Mouse (Mus musculus): ENCODE measurements around the gene Espl1. TPM values are rescaled to one million over a fixed set of nuclear protein-coding genes. Genes with fewer than 3 reads are reported as not detected.

Espl1 gene
- polyA plus RNA-seq, 1 experiment from 2014 or later, result 7.2 TPM

DNA sequence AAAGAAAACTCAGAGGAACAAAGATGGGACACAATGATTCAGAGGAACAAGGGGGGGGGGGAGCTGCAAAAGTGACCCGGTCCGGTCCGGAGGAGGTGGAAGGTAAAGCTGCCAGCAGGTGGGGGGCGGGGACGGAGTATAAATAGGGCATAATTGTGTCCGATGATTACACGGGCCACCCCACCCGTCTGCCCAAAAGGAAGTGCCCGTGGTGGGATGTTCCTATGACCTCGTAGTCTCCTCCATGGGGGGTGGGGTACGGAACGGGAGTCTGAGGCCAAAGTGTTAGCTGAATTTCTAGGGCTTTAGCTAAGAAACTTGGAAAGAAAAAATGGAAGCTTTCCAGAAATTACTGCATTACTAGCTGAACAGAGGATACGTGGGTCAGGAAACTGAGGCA is 73.9 kb downstream of the Espl1 start:
- peaks cover 47% of the 10 kb centered on the region for H3K27me3 ChIP-seq
- peaks cover 23% of the 10 kb centered on the region for H3K4me1 ChIP-seq (replicated peaks)
- no peak overlapping the region; the same call in 1 of the 2 replicates for H3K4me2 ChIP-seq
- no peak overlapping the region for H3K27ac ChIP-seq
- H3K36me3 ChIP-seq, result no peaks in the 10 kb centered on the region
- WGBS, result 11% methylated on average over 13 of the region's 13 CpGs
- H3K9ac ChIP-seq, result 0 out of 2 replicates have a peak overlapping the region, but pooled peaks have one; percentile 43
- no peaks in the 10 kb centered on the region for H3K9me3 ChIP-seq
- no peak for ATAC-seq (ENCODE audit: low FRiP score)
- no peak overlapping the region for H3K4me3 ChIP-seq

DNA sequence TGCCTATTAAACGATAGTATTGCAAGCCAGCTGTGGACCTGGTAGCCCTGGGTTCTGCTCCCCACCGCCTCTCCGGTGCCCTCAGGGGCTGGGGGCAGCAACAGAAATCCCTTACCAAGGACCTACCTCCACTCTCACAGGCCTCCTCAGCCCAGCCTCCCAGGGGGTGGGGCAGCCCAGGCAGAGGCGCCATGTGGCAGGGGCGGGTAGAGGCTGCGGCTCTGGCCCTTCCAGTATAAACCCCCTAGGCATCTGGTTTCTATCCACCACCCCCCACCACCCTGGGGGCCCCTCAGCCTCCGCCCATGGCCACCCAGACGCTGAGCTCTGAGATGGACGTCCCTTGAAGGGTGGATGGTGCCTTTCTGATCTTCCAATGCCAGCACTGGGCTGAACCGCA is 74.7 kb downstream of the Espl1 start:
- ATAC-seq (ENCODE audit: low FRiP score), result no peak
- Histone ChIP-seq H3K27me3 (peaks cover 41% of the 10 kb centered on the region), H3K9ac (peak overlapping the region; percentile 43; the same call in 1 of the 2 replicates), H3K4me3 (no peak overlapping the region), H3K36me3 (no peaks in the 10 kb centered on the region), H3K4me1 (replicated peaks) (peaks cover 23% of the 10 kb centered on the region), H3K4me2 (no peak overlapping the region), H3K9me3 (no peaks in the 10 kb centered on the region), H3K27ac (no peak overlapping the region)
- 9% methylated on average over 10 of the region's 10 CpGs for WGBS

Other genes starting within 250 kb of the Espl1 start
- 82.3 and 82.9 TPM in 2 replicates for gene Eif4b, start 222.5 kb upstream of the Espl1 start, polyA plus RNA-seq (2015; fragmentation: Nextera tagmentation; extraction: Ambion mirVana)
- 8.3 and 9.3 TPM in 2 replicates for gene Tns2, start 195.9 kb upstream of the Espl1 start, polyA plus RNA-seq (2015; fragmentation: Nextera tagmentation; extraction: Ambion mirVana)
- gene Spryd3, start 160.0 kb upstream of the Espl1 start, polyA plus RNA-seq (2015; fragmentation: Nextera tagmentation; extraction: Ambion mirVana), result 50.8 and 57.4 TPM in 2 replicates
- 0.49 and 1.2 TPM in 2 replicates for gene Igfbp6, start 151.9 kb upstream of the Espl1 start, polyA plus RNA-seq (2015; fragmentation: Nextera tagmentation; extraction: Ambion mirVana)
- 0.14 TPM in 1 of 2 replicates, not detected in the other for gene Soat2, start 145.7 kb upstream of the Espl1 start, polyA plus RNA-seq (2015; fragmentation: Nextera tagmentation; extraction: Ambion mirVana)
- gene Zfp740, start 93.0 kb upstream of the Espl1 start, polyA plus RNA-seq (2015; fragmentation: Nextera tagmentation; extraction: Ambion mirVana), result 68.8 and 71.7 TPM in 2 replicates
- gene Csad, start 91.5 kb upstream of the Espl1 start, polyA plus RNA-seq (2015; fragmentation: Nextera tagmentation; extraction: Ambion mirVana), result 43.2 and 44.5 TPM in 2 replicates
- gene Itgb7, start 64.3 kb upstream of the Espl1 start, polyA plus RNA-seq (2015; fragmentation: Nextera tagmentation; extraction: Ambion mirVana), result 0.45 and 1.5 TPM in 2 replicates
- 5.7 and 7.1 TPM in 2 replicates for gene Rarg, start 38.7 kb upstream of the Espl1 start, polyA plus RNA-seq (2015; fragmentation: Nextera tagmentation; extraction: Ambion mirVana)
- 0.14 and 0.22 TPM in 2 replicates for gene Gm9918, start 25.7 kb upstream of the Espl1 start, polyA plus RNA-seq (2015; fragmentation: Nextera tagmentation; extraction: Ambion mirVana)
- 54.7 TPM in 2 replicates for gene Mfsd5, start 16.8 kb upstream of the Espl1 start, polyA plus RNA-seq (2015; fragmentation: Nextera tagmentation; extraction: Ambion mirVana)
- gene Pfdn5, start 29.9 kb downstream of the Espl1 start, polyA plus RNA-seq (2015; fragmentation: Nextera tagmentation; extraction: Ambion mirVana), result 502 and 514 TPM in 2 replicates
- 91.8 and 96.4 TPM in 2 replicates for gene Myg1, start 35.4 kb downstream of the Espl1 start, polyA plus RNA-seq (2015; fragmentation: Nextera tagmentation; extraction: Ambion mirVana)
- 33.3 and 34.8 TPM in 2 replicates for gene Aaas, start 54.5 kb downstream of the Espl1 start, polyA plus RNA-seq (2015; fragmentation: Nextera tagmentation; extraction: Ambion mirVana)
- 1.1 and 1.2 TPM in 2 replicates for gene Sp7, start 70.9 kb downstream of the Espl1 start, polyA plus RNA-seq (2015; fragmentation: Nextera tagmentation; extraction: Ambion mirVana)
- gene Sp1, start 109.9 kb downstream of the Espl1 start, polyA plus RNA-seq (2015; fragmentation: Nextera tagmentation; extraction: Ambion mirVana), result 4.6 and 6.0 TPM in 2 replicates
- gene Amhr2, start 149.1 kb downstream of the Espl1 start, polyA plus RNA-seq (2015; fragmentation: Nextera tagmentation; extraction: Ambion mirVana), result 0.14 and 0.40 TPM in 2 replicates
- 107 and 109 TPM in 2 replicates for gene Prr13, start 162.8 kb downstream of the Espl1 start, polyA plus RNA-seq (2015; fragmentation: Nextera tagmentation; extraction: Ambion mirVana)
- 148 and 150 TPM in 2 replicates for gene Pcbp2, start 174.3 kb downstream of the Espl1 start, polyA plus RNA-seq (2015; fragmentation: Nextera tagmentation; extraction: Ambion mirVana)
- gene Gm10337, start 207.5 kb downstream of the Espl1 start, polyA plus RNA-seq (2015; fragmentation: Nextera tagmentation; extraction: Ambion mirVana), result 6.3 and 17.2 TPM in 2 replicates
- 48.9 and 49.6 TPM in 2 replicates for gene Map3k12, start 220.8 kb downstream of the Espl1 start, polyA plus RNA-seq (2015; fragmentation: Nextera tagmentation; extraction: Ambion mirVana)
- gene Tarbp2, start 221.9 kb downstream of the Espl1 start, polyA plus RNA-seq (2015; fragmentation: Nextera tagmentation; extraction: Ambion mirVana), result 94.5 and 94.6 TPM in 2 replicates
- gene Npff, start 228.7 kb downstream of the Espl1 start, polyA plus RNA-seq (2015; fragmentation: Nextera tagmentation; extraction: Ambion mirVana), result 6.1 and 7.1 TPM in 2 replicates

All from hindbrain, embryonic 13.5 days (tissue).